Mouse (Mus musculus) cerebellum, adult 9-10 months (tissue): ENCODE measurements around the gene S100a8.

Source experiments
- DNase-seq: peaks from one replicate; pipeline ENCODE4 v3.0.0; 2022

The S100a8 gene

GRCm38 (mm10) chr3:90668846-90669245 is at the start of gene S100a8:
Gene S100a8 (plus strand): TSS chr3:90668978.
- no peak for DNase-seq

- DNase-seq: no peak
Measured at GRCm38 (mm10) chr3:90621552-90621951, 47.2 kb upstream of the S100a8 start.

DNA sequence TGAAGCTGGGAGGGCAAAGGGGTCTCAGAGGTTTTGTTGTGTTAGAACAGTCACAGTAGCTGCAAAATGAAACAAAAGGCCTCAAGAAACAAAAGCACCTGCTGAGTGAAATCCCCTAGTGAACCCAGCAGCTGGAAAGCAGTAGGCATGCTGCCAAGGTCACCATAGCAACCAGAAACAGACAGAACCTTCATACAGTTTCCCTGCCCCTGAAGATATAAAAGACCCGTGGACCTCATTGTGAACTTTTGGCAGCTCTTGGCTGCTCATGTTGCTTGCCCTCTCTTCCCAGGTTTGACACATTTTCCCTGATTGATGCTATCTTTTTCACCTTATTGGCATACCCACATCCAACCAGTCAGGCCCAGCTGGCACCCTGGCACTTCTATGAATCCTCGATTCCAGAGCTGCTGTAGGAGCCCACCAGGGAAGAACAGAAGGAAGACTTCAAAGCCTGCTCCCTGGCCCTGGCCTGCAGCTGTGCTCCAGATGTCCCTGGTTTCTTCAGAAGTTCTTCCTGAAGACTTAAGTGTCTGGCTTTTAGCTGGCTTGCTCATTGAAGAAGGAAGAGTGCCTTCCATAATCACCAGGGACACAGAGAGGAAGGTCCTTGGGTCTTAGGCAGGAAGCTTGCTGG is 45.2 kb upstream of the S100a8 start:
- no peak for DNase-seq

GRCm38 (mm10) chr3:90625496-90625895 is 43.3 kb upstream of the S100a8 start:
- DNase-seq: no peak

- DNase-seq: no peak
Measured at GRCm38 (mm10) chr3:90626266-90627021, 42.3 kb upstream of the S100a8 start.

- no peak for DNase-seq
Measured at GRCm38 (mm10) chr3:90627366-90627765, 41.4 kb upstream of the S100a8 start.

DNA sequence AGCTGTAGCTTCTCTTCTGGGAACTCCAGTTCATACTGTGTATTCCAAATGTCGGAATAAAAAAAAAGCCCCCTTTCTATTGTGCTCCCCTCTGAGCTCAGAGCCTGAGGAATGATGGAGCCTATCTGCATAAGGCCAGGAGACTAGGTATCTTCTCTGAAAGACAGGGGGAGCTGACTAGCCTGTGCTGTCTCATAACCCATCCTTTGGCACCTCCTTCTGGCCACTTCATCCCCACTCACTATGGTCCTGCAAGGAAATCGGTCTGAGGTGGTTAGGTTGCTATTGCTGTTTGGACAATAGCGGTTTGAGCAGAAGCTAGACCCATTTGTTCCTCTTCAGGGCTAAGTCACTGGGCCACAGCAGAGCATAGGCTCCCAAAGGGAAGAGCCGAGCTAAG is 41.0 kb upstream of the S100a8 start:
- DNase-seq: peak; percentile 12

GRCm38 (mm10) chr3:90629298-90629697 is 39.5 kb upstream of the S100a8 start:
- DNase-seq: no peak

DNA sequence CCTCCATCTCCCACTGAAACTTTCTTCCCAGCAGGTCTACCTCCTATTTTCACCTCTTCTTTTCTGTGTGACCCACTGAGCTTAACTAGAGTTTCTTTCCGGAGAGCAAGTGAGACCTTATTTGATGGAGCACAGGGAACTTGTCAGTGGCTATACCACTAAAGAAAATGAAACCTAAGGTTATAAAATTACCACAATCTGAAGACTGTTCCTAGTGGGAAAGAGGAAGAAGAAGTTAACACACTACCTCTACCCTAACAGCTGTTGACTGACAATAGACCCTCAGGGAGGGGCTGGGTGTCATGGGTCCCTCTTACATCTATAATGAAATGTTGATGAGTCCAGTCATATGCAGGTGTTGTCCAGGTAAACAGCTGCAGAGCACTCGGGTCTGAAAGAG is 36.8 kb upstream of the S100a8 start:
- no peak for DNase-seq

DNA sequence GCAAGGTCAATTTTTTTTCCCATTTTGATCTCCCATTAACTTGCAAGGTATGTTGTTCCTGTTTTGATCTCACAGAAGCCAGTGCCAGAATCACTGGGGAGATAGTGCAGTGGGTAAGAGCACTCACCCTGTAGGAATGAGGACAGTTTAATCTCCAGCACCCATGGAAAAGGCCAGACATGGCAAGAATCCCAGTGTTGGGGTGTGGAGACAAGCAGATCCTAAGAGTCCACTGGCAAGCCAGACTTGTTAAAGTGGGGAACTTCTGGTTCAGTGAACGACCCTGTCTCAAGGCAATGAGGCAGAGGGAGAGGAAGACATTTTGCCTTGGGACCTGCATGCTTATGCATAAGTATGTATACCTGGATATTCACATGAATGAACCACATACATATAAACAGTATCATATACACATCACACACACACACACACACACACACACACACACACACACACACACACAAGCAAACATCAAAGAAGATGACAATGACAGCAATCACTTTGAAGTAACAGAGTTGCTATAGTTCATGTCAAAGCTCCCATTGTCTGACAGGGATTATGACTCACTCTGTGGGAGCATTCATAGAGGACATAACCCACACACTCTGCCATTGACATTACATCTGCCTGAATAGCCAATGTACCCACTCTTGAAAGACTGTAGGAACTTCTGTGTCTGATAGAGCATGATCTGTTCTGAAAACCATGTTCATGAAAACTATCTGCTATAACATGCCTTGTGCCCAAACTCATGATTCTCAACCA is 30.1 kb upstream of the S100a8 start:
- no peak for DNase-seq

- DNase-seq: no peak
Measured at GRCm38 (mm10) chr3:90639511-90640154, 29.1 kb upstream of the S100a8 start.

- no peak for DNase-seq
Measured at GRCm38 (mm10) chr3:90640981-90641380, 27.8 kb upstream of the S100a8 start.

- no peak for DNase-seq
Measured at GRCm38 (mm10) chr3:90644220-90644619, 24.6 kb upstream of the S100a8 start.

DNA sequence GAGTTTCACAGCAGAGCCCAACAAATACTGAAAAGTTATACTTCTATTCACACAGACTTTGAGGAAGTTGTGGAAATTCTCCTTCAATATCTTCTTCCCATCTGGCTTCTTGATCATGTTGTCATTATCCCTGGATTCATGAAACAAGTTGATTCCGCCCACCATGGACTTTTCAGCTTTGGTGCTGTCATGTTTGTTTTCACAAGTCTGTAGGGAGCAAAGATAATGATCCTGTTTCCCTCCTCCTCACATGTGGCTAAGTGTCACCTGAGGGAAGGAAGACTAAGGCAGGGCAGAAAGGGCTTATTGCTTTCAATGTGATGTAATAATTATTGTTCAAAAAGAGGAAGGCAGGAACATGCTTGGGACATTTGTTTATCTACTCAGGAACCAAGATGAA is 21.5 kb upstream of the S100a8 start:
- no peak for DNase-seq

GRCm38 (mm10) chr3:90648981-90649380 is 19.8 kb upstream of the S100a8 start:
- no peak for DNase-seq

DNA sequence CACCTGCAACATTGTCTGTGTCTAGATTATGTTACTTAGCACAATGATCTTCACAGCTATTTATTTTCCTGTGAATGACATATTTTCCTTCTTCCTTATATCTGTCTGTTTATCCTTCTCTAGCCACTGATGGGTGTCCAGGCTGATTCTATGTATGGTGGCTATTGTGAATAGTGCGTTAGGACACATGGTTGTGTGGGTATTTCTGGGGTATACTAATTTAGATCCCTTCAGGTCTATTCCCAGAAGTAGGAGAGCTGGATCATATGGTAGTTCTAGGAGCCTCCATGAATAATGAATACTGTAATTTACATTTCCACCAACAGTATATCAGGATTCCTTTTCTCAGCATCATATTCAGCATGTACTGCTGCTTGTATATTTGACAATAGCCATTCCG is 18.9 kb upstream of the S100a8 start:
- no peak for DNase-seq

DNA sequence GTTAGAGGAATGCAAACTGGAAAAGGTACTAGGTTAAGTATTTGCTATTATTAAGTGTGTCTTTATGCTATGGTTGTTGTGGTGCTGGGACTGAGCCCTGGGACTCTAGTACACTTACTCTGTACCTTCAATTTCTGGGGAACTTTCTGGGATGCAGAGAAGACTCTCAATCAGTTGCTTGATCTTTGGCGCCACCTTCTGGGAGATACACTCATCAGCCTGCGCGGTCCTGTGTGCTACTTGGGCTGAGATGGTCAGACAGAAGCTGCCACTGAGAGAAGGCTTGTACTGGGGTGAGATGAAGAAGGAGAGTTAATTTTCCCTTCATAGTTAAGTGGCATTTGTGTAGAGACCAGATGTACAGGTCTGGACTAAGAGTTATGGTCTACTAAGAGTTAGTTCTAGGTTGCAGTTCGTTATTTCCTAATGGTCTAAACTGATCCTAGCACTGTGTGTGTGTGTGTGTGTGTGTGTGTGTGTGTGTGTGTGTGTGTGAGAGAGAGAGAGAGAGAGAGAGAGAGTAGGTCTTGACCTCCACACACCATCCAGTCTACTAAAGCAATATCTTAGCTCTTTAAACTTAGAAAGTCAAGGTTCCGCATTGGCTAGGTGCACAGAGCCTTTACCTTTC is 15.8 kb upstream of the S100a8 start:
- peak; percentile 62 for DNase-seq

DNA sequence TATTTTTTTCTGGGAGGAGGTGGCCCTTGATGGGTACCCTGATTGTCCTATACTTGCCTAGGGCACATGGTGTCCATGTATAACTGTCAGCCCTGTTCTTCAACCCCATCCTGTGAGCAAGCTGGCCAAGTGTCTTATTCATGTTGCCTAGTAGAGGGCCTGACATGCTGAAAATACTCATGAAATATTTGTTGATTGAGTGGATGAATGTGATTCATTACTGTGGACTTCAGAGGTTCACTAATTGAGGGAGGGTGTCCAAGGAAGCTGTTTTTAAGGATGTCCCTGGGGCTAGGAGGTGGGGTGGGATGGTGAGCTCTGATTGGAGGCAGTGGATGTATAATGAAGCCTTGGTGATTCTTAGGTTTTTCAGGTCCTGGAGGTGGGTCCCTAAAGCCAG is 15.1 kb upstream of the S100a8 start, which contains the start of gene S100a7a:
Gene S100a7a (plus strand): TSS at position 301 of the 400 bp plus-strand sequence.
- no peak for DNase-seq

- DNase-seq: no peak
Measured at GRCm38 (mm10) chr3:90657405-90657804, 11.4 kb upstream of the S100a8 start.

DNA sequence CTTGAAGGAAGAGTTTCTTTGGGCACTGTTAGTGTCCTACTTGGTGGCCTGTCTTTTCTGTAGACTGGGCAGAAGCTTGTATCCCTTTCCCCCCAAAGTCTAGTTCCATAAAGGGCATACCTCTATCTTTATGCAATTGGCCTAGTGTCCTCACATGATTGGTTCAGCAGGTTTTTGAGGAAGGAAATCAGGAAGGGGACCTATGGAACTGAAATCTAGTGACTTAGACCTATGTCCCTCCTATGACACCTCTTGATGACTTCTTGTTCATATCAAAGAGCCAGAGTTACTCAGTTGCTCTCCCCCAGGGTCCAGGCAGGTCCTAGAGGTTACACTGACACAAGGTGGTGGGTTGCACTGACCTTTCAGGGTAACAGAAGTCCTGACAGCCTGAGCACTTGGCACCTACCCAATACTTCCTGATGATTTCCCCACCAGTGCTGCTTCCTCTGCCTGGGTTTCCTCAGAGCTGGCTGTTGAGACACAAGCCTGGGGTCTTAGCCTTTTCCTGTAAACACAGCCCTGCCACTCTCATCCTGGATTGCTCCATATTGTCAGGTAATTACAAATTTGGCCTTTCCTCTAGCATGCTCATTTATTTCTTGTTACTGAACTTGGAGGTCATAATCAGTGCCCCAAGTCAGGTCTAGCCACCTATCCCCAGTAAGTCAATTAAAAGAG is 9.3 kb upstream of the S100a8 start:
- DNase-seq: no peak

DNA sequence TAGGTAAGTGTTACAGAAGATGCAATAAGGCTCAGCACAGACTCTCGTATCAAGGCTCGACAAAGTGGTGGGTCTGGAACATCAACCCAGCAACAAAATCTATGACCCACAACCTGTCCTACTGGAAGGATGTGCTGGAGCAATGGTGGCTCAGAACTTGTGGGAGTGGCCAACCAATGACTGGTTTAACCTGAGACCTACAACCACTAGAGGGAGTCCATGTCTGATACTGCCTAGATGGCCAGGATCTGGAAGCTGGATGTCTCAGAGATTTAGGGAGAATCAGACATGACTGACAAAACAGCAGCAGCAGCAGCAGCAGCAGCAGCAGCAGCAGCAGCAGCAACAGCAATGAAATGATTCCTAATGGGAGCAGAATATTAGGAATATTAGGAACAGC is 4.6 kb upstream of the S100a8 start:
- no peak for DNase-seq

GRCm38 (mm10) chr3:90678656-90679055 is 9.9 kb downstream of the S100a8 start:
- DNase-seq: no peak
